Mouse (Mus musculus): ENCODE measurements around the gene Nos3.

Gene Nos3

GRCm38 (mm10) chr5:24364508-24364907, at the start of gene Nos3:
Gene Nos3, plus strand, starts transcription at chr5:24364810.
- DNase-seq = no peak

- peak; percentile 75 for DNase-seq
Observed at GRCm38 (mm10) chr5:24319776-24320466, 44.7 kb upstream of the Nos3 start.

GRCm38 (mm10) chr5:24320467-24320813, 44.2 kb upstream of the Nos3 start:
- DNase-seq = no peak

DNA sequence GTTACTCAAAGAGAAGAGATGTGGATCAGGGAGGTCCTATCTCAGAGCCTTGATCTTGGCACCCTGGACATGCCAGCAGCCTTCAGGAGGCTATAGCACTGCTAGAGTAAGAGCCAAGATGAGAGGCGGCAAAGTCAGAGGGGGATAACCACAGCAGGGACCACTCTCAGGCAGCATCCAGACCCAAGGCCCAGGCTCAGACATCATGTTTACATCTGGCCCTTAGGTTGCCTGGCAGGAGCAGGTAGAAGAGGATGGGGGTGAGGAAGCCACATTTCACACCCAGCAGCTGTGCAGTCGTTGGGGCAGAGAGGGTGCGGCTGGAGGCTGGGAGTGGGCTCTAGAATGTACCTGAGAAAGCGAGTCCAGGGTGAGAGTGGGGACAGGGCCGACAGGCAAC, 43.7 kb upstream of the Nos3 start:
- DNase-seq = no peak

GRCm38 (mm10) chr5:24321711-24322682, 42.6 kb upstream of the Nos3 start:
- DNase-seq = peak; percentile 85

DNA sequence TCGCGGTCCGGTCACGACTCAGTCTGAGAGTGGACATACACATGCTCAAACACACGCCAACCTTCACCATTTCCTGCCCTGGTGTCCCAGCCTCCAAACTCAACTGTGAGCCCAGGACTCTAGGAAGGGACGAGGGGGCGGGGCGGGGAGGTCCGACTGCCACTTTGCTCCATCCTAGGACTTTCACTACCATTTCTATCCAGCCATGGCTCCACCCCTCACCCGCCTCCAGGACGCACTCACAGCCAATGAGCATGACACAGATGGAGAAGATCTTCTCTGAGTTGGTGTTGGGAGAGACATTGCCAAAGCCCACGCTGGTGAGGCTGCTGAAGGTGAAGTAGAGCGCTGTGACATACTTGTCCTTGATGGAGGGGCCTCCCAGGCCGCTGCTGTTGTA, 39.4 kb upstream of the Nos3 start:
- no peak for DNase-seq

GRCm38 (mm10) chr5:24326166-24326841, 38.3 kb upstream of the Nos3 start:
- no peak for DNase-seq

DNA sequence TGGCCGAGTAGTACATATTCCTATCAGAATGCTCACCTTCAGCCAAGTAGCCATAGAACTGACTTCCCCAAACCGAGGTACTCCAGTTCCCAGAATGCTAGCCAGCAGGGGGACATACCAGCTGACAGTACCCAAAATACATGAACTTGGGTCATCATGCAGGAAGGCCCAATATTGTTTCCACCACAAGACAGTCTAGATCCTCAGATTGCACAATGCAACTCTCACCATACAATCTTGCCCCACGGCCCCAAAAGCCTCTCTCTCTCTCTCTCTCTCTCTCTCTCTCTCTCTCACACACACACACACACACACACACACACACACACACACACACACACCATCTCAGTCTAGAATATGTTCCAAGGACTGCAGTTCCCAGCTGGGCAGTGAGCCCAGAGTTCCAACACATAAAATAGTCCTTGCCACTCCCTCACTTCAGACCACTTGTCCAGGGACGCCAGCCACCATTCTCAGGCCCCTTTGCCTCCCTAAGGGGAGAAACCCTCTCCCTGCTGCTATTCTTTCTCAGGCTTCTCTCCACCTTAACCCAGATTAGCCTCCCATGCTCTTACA, 37.7 kb upstream of the Nos3 start:
- no peak for DNase-seq

GRCm38 (mm10) chr5:24328813-24329211, 35.8 kb upstream of the Nos3 start:
- DNase-seq = no peak

DNA sequence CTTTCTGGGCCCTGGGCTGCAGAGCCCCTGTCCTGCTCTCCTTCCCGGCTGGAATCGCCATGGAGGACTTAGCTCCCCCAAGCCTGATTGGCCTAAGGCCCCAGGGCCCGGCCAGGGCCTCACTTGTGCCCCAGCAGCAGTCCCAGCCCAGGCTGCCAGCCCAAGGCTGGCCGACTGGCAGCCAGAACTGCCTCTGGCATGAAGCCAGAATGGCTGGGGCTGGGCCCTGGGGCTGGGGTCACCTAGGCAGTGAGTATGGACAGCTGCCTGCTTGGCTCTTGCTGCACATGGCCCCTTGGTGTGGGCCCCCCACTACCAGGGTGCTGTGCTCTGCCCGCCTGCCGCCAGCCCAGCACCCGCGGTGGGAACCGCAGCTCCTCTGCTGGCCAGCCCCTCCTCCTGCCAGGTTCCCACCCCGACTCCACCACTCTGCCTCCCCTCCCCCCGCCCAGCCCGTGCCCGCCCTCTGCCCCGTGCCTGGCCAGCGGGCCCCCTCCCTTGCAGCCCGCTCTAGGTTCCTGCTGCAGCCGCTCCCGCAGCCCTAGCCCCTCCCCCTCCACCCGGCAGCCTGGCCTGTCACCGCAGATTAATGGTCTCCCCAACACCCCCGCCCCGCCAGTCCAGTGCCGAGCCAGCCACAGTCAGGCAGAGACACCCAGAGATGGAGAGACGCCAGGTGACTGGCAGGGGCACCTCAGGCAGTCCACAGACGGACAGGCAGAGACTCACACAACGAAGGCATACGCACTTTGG, 35.2 kb upstream of the Nos3 start:
- DNase-seq = peak; percentile 86

GRCm38 (mm10) chr5:24329965-24330298, 34.7 kb upstream of the Nos3 start:
- no peak for DNase-seq

DNA sequence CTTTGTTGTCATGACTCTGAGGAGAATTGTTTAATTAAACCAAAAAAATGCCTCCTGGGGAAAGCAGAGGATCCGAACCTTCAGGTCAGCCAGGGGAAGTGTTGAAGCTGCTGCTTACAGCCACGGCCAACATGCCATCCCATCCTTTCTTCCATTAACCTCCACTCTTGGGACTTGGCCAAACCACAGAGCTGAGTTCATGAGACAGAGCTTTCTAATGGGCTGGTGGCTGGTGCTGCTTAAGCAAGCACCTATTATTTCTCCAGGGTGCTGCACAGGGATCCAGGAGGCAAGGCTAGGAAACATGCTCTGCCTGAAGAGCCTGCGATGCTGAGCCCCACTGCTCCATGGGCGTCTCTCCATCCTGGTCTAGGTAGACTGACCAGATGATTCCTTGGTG, 32.2 kb upstream of the Nos3 start:
- no peak for DNase-seq

GRCm38 (mm10) chr5:24334749-24335148, 29.9 kb upstream of the Nos3 start:
- no peak for DNase-seq

DNA sequence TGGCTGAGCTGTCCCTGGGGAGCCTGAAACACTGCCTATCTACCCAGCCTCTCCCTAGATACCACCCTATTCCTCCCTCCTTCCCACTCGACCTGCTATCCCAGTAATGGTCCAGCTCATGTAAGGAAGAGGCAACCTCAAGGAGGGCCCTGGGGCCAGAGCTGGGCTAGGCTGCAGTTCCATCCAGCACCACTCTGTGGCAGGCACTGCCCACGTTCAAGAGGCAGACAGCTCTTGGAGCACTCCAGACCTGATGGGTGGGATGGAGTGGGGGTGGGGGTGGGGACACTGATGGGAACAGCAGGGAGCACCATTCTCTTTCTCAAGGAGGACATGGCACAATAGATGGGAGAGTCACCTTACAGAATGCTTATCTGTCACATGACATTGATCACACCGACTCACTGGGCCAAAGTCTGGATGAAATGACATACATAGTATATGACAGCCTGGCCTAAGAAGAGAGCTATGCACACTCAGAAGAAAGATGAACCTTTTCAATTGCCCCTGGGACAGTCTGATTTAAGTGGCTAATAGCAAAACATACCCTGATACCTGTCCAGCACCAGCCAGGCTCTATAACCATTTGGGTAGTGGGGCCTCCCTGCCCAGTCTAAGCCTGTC, 28.6 kb upstream of the Nos3 start:
- peak; percentile 74 for DNase-seq

GRCm38 (mm10) chr5:24337366-24337765, 27.2 kb upstream of the Nos3 start:
- DNase-seq = no peak

- no peak for DNase-seq
Observed at GRCm38 (mm10) chr5:24337821-24338220, 26.8 kb upstream of the Nos3 start.

GRCm38 (mm10) chr5:24342205-24342963, 22.2 kb upstream of the Nos3 start:
- no peak for DNase-seq

DNA sequence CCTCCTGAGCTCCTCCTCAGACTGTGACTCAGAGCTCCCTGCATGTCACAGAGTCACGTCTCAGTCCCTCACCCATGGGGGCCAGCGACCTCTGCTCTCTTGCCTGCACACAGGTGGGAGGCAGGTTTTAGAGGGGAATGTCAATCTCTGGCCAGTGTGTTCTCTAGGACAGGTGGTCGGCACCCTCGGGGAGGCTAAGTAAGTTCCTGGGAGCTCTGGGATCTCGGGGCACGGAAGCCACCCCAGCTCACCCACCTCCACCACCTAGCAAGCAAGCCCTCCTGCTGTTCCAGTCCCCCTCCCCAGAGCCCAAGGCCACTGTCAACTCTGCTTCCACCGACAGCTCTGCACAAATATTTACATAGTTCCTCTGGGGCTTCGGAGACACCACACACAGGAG, 21.6 kb upstream of the Nos3 start:
- DNase-seq = no peak

- no peak for DNase-seq
Observed at GRCm38 (mm10) chr5:24343379-24343778, 21.2 kb upstream of the Nos3 start.

GRCm38 (mm10) chr5:24343977-24344436, 20.6 kb upstream of the Nos3 start:
- DNase-seq = peak; percentile 90

DNA sequence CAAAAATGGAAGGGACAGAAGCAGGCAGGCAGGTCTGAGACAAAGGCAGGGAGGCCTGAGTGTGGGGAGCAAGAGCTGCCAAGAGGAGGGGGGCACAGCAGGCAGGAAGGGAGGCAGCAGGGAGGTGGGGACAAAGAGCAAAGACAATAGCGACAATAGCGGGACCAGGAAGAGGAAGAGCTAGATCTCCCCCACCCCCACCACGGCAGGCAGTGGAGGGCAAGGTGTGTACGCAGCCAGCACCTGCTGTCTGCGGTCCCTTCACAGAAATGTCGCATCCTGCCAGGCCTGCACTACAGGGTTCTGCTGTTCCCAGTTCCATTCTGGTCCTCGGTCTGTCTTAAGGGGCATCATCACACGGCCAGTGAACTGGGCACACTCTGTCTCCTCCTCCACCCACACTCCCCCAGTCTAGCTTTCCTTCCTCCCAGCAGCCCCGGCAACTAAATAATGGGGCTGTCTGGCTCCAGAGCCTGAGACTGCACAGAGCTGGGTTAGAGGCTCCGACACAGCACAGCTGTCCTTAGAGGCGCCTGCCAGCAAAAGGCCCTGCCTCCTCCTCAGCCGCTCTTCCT, 20.0 kb upstream of the Nos3 start:
- DNase-seq = no peak

Measured in embryo, embryonic 11 days (tissue).